Mouse (Mus musculus): ENCODE measurements at regions not wholly inside any gene's neighbourhood (a gene's known extent, or its start where the extent isn't known, plus 50 kb on each side); places are given as distances from the start of the nearest gene placed in this dataset.
A peak's percentile ranks its signal among the peaks of the same experiment; 100 is the strongest.

DNA sequence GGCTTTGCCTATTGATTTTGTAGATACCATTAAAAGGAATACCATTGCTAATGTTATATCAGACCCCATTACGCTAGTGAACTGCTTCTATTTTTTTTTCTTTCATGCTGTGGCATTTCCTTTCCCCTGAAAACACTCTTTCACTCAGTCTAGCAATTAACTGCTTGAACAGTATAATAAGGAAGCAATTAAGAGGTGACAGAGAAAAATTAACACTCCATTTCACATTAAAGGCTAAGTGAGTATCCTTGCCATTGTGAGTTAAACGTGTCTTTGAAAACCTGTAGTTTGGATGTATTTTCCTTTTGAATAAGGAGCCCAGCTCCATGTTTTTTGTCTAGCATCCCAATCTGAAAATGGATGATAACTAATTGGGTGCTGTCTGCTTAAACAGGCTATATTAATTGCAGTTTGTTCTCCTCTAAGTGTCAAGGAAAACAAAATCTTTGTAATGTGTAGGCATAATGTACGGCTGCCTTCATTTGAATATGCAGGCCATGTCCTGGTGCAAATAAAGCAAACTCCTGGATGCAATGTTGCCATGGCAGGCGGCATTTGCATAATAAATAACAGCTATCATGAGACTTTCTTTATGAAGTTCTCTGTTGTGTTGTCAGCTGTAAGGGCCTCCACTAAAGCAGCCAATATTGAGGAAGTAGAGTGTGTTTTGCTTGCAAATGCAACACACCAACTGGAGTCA lies 423.3 kb downstream of the Zic3 start:
- DNase-seq (ENCODE audit: low spot score), result no peak

DNA sequence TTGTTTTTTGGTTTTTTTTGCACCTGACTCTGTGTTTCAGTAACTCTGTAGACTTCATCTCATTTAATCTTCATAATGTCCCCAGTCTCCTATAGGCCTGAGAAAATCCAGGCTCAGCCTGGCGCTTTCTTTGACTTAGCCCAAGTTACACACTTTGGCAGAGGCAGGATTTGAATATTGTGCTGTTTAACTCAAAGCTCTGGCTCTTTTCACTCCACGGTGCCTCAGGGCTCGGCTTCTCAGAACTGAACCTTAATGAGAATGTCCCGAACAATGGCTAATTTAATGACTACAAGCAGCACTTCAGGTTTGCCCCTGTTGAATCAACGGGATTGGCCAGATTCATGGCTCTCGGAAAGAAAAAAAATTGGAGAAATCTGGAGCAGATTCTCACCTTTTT lies 425.1 kb downstream of the Zic3 start:
- no peak for DNase-seq (ENCODE audit: low spot score)

- DNase-seq (ENCODE audit: low spot score), result no peak
Observed at GRCm38 (mm10) chrX:58469683-58470082, 439.5 kb upstream of the 4930550L24Rik start.

DNA sequence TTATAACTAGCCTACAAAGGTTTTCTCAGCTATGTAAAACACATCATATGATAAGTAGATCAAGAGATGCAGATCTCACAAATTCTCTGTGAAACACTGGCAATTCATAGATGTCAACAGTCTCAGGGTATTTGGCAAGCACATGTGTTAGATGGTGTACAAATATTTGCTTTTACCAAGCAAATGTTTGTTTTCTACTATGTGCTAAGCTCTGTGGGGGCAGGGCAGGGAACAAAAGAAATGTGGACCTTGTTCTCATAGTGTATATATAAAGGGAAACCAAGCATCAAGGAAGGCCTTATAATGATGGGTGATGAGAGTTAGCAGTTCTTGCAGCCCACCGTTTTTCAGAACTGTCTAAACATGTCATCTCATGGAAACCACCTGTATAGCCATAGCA lies 438.2 kb upstream of the 4930550L24Rik start:
- DNase-seq (ENCODE audit: low spot score), result no peak

DNA sequence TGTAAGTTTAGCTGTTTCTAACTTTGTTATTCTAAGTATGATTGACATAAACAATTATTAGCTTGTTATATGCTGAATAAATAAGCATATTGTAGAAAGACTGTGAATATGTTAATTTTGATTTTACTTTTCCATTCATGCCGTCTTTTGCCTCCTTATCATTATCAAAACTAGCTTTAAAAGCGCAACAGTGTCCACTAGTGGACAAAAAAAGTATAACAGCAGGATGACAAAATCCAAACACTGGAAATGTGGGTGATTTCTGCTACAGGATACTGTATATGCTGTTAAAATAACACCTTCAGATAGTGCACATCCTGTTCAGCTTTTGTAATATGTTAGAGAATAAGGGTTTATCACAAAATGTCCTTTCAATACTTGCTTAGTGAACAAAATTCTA lies 418.3 kb upstream of the 4930550L24Rik start:
- DNase-seq (ENCODE audit: low spot score), result peak; percentile 71

DNA sequence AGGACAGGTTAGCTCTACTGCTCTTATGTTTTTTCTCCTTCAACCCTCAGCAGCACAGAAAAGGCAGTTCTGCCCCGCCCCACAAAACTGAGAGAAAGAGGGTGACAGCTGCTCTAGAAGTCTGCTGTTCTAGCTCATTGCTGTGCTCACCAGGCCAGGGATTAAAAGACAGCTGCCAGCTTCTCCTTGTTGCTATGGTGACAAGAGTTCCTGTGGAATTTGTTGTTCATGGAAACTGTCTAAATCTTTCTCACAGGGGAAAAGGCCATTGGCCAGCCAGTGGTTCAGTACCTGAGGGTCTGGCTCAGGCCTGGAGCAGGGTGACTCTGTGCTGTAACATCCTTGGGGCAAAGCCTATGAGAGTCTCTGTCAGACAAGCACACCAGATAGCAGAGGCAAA lies 405.6 kb upstream of the 4930550L24Rik start:
- DNase-seq (ENCODE audit: low spot score), result peak; percentile 53

DNA sequence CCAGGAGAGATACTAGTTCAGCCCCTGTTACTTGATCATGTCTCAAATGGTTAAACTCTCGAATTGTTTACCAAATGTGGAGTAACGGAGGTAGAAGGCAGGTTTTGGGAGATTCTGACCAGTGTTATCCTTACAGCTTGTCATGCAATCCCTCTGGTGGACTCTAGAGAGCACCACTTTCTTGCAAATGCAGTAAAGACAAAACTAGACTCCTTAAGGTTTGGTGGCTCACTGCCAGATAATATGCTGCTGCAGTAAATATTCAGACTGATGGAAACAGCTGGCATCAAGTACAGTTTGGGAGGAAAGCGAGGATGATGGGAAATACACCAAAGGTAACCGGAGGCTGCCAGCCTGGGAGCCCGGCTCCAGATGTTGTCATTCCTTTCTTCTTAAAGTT lies 394.2 kb upstream of the 4930550L24Rik start:
- DNase-seq (ENCODE audit: low spot score), result peak; percentile 27

All from retina, embryonic 14.5 days (tissue).